Mouse (Mus musculus) kidney, embryonic 16.5 days (tissue): ENCODE results near the gene Nrxn3. TPM values are rescaled to one million over a fixed set of nuclear protein-coding genes. Genes with fewer than 3 reads are reported as not detected.

ENCODE experiments used
- ATAC-seq: fragments of 200-750 bp; cut with Nextera tagmentation; 2 replicates; pipeline ENCODE4 v1.8.0; 2017; ENCODE audit warnings: moderate TSS enrichment; ENCODE audit not compliant: low FRiP score, low TSS enrichment
- H3K27ac ChIP-seq: fragments of 300-500 bp; sonication (generic); 2 replicates; pipeline ENCODE4 v1.5.1; 2014; ENCODE audit warnings: low read length
- H3K27me3 ChIP-seq: fragments of 300-500 bp; sonication (generic); 2 replicates; pipeline ENCODE4 v1.6.1; 2014; ENCODE audit warnings: low read length, control low read depth, mixed read lengths; ENCODE audit not compliant: insufficient read depth
- H3K36me3 ChIP-seq: fragments of 300-500 bp; sonication (generic); 2 replicates; pipeline ENCODE4 v1.6.1; 2014; ENCODE audit warnings: low read length, control low read depth, mixed read lengths; ENCODE audit not compliant: insufficient read depth
- H3K4me1 ChIP-seq: fragments of 300-500 bp; sonication (generic); 2 replicates; pipeline ENCODE4 v1.6.1; 2014; ENCODE audit warnings: low read length, control low read depth, mixed read lengths; ENCODE audit not compliant: insufficient read depth
- H3K4me2 ChIP-seq: fragments of 300-500 bp; sonication (generic); replicated peaks from 2 replicates; pipeline ENCODE4 v1.6.1; 2014; ENCODE audit warnings: low read depth, low read length
- H3K4me3 ChIP-seq: fragments of 300-500 bp; sonication (generic); 2 replicates; pipeline ENCODE4 v1.5.1; 2014; ENCODE audit warnings: mild to moderate bottlenecking, low read length
- H3K9ac ChIP-seq: fragments of 300-500 bp; sonication (generic); replicated peaks from 2 replicates; pipeline ENCODE4 v1.6.1; 2014; ENCODE audit warnings: low read length
- H3K9me3 ChIP-seq: fragments of 300-500 bp; sonication (generic); 2 replicates; pipeline ENCODE4 v1.6.1; 2016; ENCODE audit warnings: low read length, control low read depth
- WGBS: fragments of 180-500 bp; shearing (Covaris S2); extraction: QIAGEN DNeasy Blood & Tissue Kit; methylation state at CpG from one replicate; pipeline ENCODE4 v1.1.7; 2014; 5-methylcytosine and 5-hydroxymethylcytosine counted together
- polyA plus RNA-seq: library from polyadenylated mRNA; unstranded; fragments of >200 nt; fragmentation: Nextera tagmentation; extraction: Ambion mirVana; gene quantifications from 2 replicates; pipeline ENCODE4 v1.2.1, GENCODE M21; 2015

Nrxn3 gene
- polyA plus RNA-seq, 1 experiment from 2014 or later: 5.1 TPM

DNA sequence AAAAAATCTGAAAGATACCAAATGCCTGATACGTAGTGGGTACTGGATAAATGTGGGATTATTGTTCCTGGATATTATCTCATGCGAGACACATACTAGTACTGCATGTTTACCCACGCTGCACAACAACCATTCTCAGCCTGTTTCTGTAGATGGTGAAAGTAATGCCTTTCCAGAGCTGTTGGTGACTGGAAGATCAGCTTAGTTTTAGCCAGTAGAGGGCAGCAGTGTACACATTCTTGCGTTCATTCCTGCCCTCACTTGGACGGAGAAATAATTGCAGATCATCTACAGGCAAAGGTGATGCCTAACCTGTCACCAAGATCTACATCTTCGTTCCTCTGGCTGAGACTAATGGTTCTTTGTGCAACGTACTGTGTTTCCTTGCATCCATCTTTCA, 791.1 kb downstream of the Nrxn3 start:
- Histone ChIP-seq H3K36me3 (no peaks in the 10 kb centered on the region), H3K9ac (no peak overlapping the region), H3K4me1 (no peaks in the 10 kb centered on the region), H3K4me2 (no peak overlapping the region), H3K27me3 (no peaks in the 10 kb centered on the region), H3K4me3 (no peak overlapping the region), H3K27ac (no peak overlapping the region), H3K9me3 (no peaks in the 10 kb centered on the region)
- ATAC-seq: no peak
- WGBS: 35% methylated on average over 7 of the region's 7 CpGs

DNA sequence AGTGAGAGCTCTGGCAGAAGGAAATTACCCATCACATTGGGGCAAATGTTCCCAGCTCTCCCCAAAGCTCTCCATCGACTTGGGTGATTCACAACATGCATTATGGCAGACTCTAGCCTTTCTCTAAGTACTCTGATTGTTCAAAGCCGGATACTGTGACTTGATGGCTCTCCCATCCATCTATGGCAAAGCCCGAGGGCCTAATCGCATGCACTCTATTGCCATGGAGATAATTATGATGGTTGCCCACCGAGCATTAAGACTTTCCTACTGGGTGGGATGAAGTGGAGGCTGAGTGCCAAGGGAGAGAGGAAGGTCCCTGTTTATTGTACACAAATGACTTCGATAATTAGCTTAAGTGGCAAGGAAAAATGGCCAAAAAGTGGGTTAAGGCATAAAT, 793.4 kb downstream of the Nrxn3 start:
- Histone ChIP-seq H3K4me1 (no peaks in the 10 kb centered on the region), H3K27ac (no peak overlapping the region), H3K36me3 (no peaks in the 10 kb centered on the region), H3K4me2 (no peak overlapping the region), H3K4me3 (no peak overlapping the region), H3K9ac (no peak overlapping the region), H3K27me3 (no peaks in the 10 kb centered on the region), H3K9me3 (no peaks in the 10 kb centered on the region)
- 80% methylated on average over 6 of the region's 6 CpGs for WGBS
- ATAC-seq: no peak

DNA sequence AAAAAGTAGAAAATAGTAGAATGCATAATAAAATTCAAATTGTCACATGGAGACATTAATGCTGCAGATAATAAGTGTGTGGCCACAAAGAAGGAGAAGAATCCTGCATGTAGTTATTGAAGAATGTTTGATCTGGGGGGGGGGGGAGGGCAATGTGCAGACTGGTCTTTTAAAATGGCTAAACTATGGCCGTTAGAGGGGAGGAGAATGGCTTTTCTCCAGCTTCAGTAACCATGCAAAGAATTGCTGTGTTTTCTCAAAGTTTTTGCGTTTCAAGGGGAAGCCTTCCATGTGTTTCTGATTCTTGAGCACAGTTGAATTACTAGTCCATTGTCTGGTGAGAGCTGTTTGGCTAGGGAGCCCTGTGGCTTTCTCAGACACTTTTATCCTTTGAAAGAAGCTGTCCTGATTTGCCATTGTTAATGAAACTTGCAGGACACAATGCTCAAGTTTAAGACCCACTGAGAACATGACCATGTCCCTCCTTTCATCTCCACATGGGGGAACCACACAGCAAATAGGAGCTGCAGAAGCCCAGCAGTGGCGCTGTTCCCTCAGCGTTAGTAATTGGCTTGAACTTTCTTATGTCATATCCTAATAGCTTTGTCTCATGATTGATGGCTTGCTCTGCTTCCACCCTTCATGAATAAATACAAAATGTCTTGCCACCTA, 808.1 kb downstream of the Nrxn3 start:
- Histone ChIP-seq H3K9me3 (no peaks in the 10 kb centered on the region), H3K27ac (no peak overlapping the region), H3K9ac (no peak overlapping the region), H3K4me3 (no peak overlapping the region), H3K27me3 (no peaks in the 10 kb centered on the region), H3K4me1 (no peaks in the 10 kb centered on the region), H3K4me2 (no peak overlapping the region), H3K36me3 (no peaks in the 10 kb centered on the region)
- WGBS: 16% methylated on average over 4 of the region's 4 CpGs
- ATAC-seq: no peak

DNA sequence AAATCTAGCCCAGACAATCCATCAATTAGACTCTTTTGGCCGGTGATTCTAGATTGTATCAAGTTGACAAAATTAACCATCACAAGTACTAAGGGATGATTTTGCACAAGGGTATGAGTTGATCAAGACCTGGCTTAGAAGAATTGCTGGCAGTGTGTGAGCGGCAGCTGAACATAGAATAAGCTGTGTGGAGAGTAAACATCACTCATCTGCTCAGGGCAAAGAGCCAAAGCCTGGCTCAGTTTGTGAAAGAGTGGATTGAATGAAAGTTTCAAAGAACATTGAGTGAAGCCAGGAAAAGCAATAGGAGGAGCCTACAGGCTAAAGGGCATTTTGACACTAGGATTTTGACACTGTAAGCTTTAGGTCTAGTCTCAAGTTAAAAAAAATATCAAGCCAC, 828.6 kb downstream of the Nrxn3 start:
- no peak for ATAC-seq
- Histone ChIP-seq H3K4me1 (no peaks in the 10 kb centered on the region), H3K9ac (no peak overlapping the region), H3K27me3 (no peaks in the 10 kb centered on the region), H3K9me3 (no peaks in the 10 kb centered on the region), H3K4me2 (no peak overlapping the region), H3K36me3 (no peaks in the 10 kb centered on the region), H3K4me3 (no peak overlapping the region), H3K27ac (no peak overlapping the region)
- 80% methylated on average over 2 of the region's 2 CpGs for WGBS

DNA sequence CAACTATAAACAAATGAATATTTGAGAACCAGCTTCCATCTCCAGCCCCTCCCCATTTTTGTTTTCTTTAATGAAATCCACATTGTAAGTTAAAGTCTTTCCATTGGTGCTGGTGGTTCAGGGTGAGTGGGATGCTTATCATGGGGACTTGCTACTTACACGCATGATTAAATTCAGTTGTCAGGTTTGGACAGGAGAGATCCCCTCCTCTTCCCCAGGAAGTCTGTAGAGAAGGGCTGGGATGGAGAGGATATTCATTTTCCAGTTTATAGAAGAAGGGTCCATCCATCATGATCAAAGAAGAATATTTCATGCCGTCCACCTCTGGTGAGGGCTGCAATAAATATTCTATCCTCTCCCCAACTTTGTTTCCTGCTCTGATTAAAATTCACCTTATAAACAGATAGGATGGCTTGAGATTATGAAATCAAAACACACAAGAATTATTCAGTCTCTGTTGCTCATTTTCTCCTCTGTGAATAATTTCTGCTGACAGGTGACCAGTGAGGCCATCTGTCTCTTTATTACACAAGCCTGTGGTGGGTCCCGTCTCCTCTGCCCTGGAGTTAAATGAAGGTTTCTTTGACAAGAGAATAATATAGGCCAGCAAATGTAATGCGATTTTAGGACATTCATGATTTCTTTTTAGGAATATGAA, 830.7 kb downstream of the Nrxn3 start:
- H3K4me1 ChIP-seq: no peaks in the 10 kb centered on the region
- H3K9me3 ChIP-seq: no peaks in the 10 kb centered on the region
- WGBS: 34% methylated on average over 4 of the region's 4 CpGs
- no peak overlapping the region for H3K4me2 ChIP-seq
- H3K27me3 ChIP-seq: no peaks in the 10 kb centered on the region
- no peak overlapping the region for H3K9ac ChIP-seq
- no peak overlapping the region for H3K4me3 ChIP-seq
- no peak overlapping the region for H3K27ac ChIP-seq
- H3K36me3 ChIP-seq: no peaks in the 10 kb centered on the region
- no peak for ATAC-seq

DNA sequence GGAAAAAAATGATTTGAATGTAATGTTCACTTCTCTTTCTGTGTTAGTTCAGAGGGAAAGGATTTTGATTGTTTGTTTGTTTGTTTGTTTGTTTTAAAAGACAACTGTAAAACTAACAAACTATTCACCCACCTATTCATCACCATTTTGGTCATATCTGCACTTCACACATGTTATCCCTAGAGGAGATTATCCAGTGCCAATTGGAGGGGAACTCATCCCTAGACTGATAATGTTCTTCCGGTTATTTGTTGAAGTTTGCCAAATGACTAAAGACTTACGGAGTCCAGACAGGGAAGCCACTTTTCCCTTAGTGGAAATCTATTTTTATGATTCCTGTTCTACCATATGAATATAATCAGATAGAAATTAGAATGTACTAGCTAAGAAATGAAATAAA, 831.5 kb downstream of the Nrxn3 start:
- H3K9ac ChIP-seq: no peak overlapping the region
- no peak overlapping the region for H3K4me2 ChIP-seq
- no peaks in the 10 kb centered on the region for H3K9me3 ChIP-seq
- H3K4me3 ChIP-seq: no peak overlapping the region
- no peak overlapping the region for H3K27ac ChIP-seq
- H3K4me1 ChIP-seq: no peaks in the 10 kb centered on the region
- ATAC-seq: no peak
- no peaks in the 10 kb centered on the region for H3K36me3 ChIP-seq
- no peaks in the 10 kb centered on the region for H3K27me3 ChIP-seq
- 82% methylated on average over 2 of the region's 2 CpGs for WGBS

DNA sequence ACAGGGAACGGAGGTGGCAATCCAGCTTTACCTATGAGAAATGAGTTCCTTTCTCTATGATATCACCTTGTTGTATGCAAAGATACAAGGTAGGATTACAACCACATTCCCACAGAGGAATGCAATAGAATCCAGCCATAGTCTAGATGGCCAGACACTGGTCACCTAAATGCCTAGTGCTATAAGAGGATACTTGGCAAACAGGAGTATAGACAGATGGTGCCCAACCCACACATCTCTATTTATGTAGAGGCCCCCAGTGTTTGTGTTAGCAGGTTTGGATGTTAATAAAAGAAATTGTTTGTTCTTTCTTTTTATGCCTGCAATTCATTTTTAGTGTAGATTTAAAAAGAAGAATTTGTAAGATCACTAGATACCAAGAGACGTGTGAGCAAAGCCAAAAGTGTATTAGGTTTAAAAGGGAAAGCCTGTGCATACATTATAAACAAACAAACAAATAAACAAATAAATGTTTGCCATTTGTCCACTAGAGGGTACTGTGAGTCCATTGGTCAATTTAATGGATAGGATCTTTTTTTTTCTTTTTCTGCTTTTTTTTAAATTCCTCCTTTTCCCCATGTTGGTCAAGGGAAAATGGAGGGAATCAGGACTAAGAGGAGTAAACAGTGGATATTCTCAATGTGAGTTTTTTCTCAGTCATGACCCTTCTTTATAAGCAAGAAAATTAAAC, 832.2 kb downstream of the Nrxn3 start:
- Histone ChIP-seq H3K9me3 (no peaks in the 10 kb centered on the region), H3K27ac (no peak overlapping the region), H3K4me3 (no peak overlapping the region), H3K4me2 (no peak overlapping the region), H3K27me3 (no peaks in the 10 kb centered on the region), H3K4me1 (no peaks in the 10 kb centered on the region), H3K9ac (no peak overlapping the region), H3K36me3 (no peaks in the 10 kb centered on the region)
- 78% methylated on average over 2 of the region's 2 CpGs for WGBS
- ATAC-seq: no peak

DNA sequence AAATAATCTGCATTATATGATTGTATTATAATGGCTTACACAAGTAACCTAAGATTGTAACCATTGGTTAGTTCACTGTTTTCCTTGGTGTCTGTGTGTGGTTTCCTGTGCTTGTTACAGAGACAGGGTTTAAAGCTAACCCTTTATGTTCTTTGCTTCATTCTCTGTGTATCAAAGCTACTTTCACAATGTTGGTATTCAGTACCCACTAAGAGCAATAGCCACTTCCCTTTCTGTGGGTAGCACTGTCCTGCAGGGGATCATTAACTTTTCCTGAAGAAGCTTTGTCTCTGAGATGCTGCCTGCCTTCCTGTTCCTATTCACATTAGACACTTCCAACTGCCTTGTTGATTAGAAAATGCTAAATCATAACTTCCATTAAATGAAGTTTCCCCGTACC, 836.2 kb downstream of the Nrxn3 start:
- 85% methylated on average over 1 of the region's 1 CpGs for WGBS
- no peak for ATAC-seq
- H3K9me3 ChIP-seq: no peaks in the 10 kb centered on the region
- no peaks in the 10 kb centered on the region for H3K27me3 ChIP-seq
- H3K27ac ChIP-seq: no peak overlapping the region
- H3K36me3 ChIP-seq: no peaks in the 10 kb centered on the region
- H3K4me2 ChIP-seq: no peak overlapping the region
- H3K9ac ChIP-seq: no peak overlapping the region
- no peak overlapping the region for H3K4me3 ChIP-seq
- H3K4me1 ChIP-seq: no peaks in the 10 kb centered on the region

DNA sequence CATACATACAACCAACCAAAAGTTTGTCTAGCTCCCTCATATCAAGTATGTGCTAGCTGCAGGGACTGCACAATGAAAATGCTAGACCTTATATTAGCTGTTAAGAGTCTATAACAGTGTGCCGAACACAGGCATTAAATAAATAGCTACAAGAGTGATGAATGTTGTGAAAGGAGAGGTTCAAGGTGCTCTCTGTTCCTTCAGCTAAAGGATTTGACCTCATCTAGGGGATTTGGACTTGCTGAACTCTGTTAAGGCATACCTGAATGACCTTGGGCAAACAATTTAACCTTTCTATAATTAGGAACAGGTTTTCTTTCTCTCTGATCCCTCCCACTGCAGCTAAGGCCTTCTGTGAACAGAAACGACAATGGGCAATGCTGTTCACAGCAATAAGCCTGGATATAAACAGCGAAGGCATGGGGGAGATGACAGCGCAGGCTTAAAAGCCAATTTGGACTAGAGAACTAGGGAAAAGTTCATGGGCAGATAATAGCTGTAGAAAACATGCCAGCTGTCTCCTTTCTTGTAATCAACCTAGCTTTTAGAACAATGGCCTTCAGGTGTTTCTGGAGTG, 839.4 kb downstream of the Nrxn3 start:
- no peak overlapping the region for H3K27ac ChIP-seq
- H3K4me1 ChIP-seq: no peaks in the 10 kb centered on the region
- 78% methylated on average over 4 of the region's 4 CpGs for WGBS
- H3K4me2 ChIP-seq: no peak overlapping the region
- no peaks in the 10 kb centered on the region for H3K9me3 ChIP-seq
- no peaks in the 10 kb centered on the region for H3K36me3 ChIP-seq
- no peaks in the 10 kb centered on the region for H3K27me3 ChIP-seq
- ATAC-seq: no peak
- H3K9ac ChIP-seq: no peak overlapping the region
- H3K4me3 ChIP-seq: no peak overlapping the region
